Mouse (Mus musculus): ENCODE measurements around the gene Abca4. TPM values are rescaled to one million over a fixed set of nuclear protein-coding genes. Genes with fewer than 3 reads are reported as not detected.

Abca4 gene
- total RNA-seq, 2 experiments from 2014 or later: 0.92 to 1.4 TPM

- ATAC-seq (ENCODE audit: poor library complexity, severe bottlenecking): no peak
These were observed 109.8 kb downstream of the Abca4 start for GRCm38 (mm10) chr3:122154080-122154479.

GRCm38 (mm10) chr3:122159447-122159846 lies 115.2 kb downstream of the Abca4 start:
- no peak for ATAC-seq (ENCODE audit: poor library complexity, severe bottlenecking)

DNA sequence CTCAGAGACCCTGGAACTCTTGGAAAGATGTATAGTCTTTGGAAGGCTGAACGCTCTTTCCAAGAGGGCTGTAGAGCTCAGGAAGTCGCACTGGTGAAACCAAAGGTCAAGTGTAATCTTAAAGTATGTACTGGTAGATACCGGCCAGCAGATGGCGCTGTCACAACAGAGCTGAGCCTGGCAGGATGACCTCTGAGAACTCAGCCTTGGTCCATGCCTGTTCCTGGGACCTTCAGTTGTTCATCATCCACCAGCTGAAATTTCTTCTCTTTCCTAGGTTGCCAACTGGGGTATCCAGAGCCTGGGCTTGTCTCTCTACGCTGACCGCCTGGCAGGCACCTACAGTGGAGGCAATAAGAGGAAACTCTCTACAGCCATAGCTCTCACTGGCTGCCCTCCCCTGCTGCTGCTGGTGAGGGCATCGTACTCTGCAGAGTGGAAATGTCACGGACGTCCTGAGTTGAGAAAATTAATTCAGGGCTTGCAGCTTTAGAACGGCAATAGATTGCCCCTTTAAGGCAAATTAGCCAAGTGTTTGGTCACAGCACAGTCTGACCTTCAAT lies 125.5 kb downstream of the Abca4 start:
- peak; percentile 90 for ATAC-seq (ENCODE audit: poor library complexity, severe bottlenecking)

GRCm38 (mm10) chr3:122170621-122171309 lies 126.5 kb downstream of the Abca4 start:
- no peak for ATAC-seq (ENCODE audit: poor library complexity, severe bottlenecking)

GRCm38 (mm10) chr3:122173526-122174150 lies 129.4 kb downstream of the Abca4 start:
- no peak for ATAC-seq (ENCODE audit: poor library complexity, severe bottlenecking)

- ATAC-seq (ENCODE audit: poor library complexity, severe bottlenecking): no peak
These were observed 131.8 kb downstream of the Abca4 start for GRCm38 (mm10) chr3:122176018-122176417.

- no peak for ATAC-seq (ENCODE audit: poor library complexity, severe bottlenecking)
These were observed 132.6 kb downstream of the Abca4 start for GRCm38 (mm10) chr3:122176706-122177390.

DNA sequence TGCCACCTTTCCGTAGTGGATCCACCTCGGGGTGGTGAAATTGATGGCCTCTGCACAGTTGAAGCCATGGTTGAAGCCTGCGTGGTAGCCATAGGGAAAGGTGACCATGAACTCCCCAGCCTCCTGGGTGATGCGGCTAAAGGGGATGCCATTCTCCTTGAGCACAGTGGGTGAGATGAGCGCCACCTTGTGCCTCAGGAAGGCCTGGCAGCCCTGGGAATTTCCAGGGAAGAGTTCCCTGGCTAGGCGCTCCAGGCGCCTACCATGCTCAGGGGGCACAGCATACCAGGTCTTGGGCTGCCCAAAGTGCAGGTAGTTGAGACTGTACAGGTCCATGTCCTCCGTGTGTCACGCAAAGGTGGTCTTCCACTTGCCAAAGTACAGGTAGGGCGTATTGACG lies 139.9 kb downstream of the Abca4 start:
- ATAC-seq (ENCODE audit: poor library complexity, severe bottlenecking): no peak

GRCm38 (mm10) chr3:122186975-122187374 lies 142.7 kb downstream of the Abca4 start:
- no peak for ATAC-seq (ENCODE audit: poor library complexity, severe bottlenecking)

- ATAC-seq (ENCODE audit: poor library complexity, severe bottlenecking): no peak
These were observed 152.5 kb downstream of the Abca4 start for GRCm38 (mm10) chr3:122196621-122197298.

DNA sequence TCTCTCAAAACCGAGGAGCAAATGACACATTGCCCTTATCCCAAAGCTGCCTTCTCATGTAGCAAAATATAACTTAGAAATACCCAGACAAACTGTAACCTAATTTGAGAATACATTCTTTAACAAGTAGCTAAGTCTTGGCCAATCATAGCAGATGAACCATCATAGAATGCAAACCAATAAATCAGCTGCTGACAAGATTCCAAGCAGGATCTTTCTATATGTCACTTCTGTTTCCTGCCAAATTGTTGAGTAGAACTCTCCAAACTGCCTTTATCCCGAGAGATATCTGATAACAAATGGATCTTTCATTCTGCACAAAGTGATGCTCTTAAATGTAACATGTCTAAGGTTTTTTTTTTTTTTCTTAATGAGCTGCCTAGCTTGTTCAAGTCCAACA lies 154.3 kb downstream of the Abca4 start:
- no peak for ATAC-seq (ENCODE audit: poor library complexity, severe bottlenecking)

- peak; percentile 72 for ATAC-seq (ENCODE audit: poor library complexity, severe bottlenecking)
These were observed 154.7 kb downstream of the Abca4 start for GRCm38 (mm10) chr3:122198966-122199381.

DNA sequence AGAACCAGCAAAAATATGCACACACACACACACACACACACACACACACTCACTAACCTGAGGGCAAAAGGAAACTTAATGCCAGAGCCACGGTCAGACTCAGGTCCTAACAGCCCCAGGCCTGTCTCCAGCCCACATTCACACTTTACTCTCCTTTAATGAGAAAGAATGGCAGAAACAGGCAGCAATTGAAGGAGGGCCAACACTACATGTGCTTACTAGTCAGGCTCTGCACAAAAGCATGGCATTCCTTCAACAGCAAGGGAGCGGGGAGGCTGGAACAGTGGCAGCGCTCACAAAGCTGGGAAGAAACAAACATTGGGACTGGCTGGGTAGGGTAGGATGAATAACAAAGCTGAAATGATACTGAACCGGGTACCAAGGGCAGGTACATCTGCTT lies 155.4 kb downstream of the Abca4 start:
- ATAC-seq (ENCODE audit: poor library complexity, severe bottlenecking): no peak

- ATAC-seq (ENCODE audit: poor library complexity, severe bottlenecking): no peak
These were observed 155.8 kb downstream of the Abca4 start for GRCm38 (mm10) chr3:122200017-122200416.

- ATAC-seq (ENCODE audit: poor library complexity, severe bottlenecking): no peak
These were observed 156.2 kb downstream of the Abca4 start for GRCm38 (mm10) chr3:122200447-122200846.

- ATAC-seq (ENCODE audit: poor library complexity, severe bottlenecking): peak; percentile 36
These were observed 158.1 kb downstream of the Abca4 start for GRCm38 (mm10) chr3:122202307-122202732.

DNA sequence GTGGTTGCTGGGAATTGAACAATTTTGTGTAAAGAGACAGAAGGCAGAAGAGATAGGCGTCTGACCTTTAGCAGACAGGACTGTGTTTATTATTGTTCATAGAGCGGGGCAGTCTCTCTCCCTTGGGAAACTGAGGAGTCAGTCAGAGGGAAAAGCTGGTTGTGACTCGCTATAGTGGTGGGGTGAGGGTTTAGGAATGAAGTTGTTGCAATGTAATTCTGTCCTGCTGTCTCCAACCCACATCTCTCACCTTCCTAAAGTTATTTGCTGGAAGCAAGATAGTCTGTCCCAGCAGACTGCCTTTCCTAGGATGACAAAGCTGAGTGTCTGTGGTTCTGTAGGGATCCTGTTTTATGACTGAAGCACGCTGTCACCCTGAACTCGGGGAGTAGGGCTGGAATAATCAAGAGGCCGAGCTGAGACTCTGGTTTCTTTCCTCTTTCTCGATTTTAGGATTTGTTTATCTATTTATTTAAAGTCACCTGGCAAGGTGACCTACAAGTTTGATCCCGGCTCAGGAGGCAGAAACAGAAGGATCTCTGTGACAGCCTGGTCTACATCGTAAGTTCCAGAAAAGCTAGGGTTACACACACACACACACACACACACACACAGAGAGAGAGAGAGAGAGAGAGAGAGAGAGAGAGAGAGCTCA lies 159.6 kb downstream of the Abca4 start:
- no peak for ATAC-seq (ENCODE audit: poor library complexity, severe bottlenecking)

- ATAC-seq (ENCODE audit: poor library complexity, severe bottlenecking): no peak
These were observed 161.5 kb downstream of the Abca4 start for GRCm38 (mm10) chr3:122205753-122206152.

DNA sequence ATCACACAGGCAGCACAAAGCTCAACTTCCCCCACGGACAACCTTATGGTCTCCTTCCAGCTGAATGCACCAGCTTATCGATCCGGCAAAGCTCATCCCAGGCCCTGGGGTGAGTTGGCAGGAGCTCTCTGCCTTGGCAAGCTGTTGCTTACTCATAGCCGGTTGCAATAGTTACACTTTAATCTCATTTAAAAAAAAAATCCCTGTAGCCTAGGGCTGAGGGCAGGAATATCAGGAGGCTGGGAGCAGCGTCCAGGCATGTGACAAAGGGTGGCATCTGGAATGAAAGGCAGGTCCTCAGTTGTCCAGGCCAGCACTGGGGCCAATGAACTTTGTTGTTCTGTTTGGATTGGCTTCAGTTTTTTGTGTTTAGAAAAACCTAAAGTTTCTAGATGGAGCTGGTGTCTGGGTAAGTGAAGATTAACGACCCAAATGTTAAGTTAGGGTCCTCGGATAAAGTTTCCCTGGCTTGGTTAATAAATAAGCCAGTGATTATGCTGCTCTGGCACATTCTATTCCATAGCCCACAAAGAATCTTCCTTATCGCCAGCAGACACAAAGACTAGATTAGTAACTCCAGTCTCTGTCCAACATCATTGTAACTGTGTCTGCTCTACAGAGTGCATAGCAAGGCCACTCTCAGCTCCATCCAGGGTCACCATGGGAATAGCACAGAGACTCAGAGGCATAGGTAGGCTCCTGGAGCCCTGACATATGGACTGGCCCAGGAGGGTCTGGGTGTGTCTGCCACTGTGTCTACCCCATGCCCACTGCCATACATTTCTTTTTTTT lies 162.2 kb downstream of the Abca4 start:
- ATAC-seq (ENCODE audit: poor library complexity, severe bottlenecking): no peak

DNA sequence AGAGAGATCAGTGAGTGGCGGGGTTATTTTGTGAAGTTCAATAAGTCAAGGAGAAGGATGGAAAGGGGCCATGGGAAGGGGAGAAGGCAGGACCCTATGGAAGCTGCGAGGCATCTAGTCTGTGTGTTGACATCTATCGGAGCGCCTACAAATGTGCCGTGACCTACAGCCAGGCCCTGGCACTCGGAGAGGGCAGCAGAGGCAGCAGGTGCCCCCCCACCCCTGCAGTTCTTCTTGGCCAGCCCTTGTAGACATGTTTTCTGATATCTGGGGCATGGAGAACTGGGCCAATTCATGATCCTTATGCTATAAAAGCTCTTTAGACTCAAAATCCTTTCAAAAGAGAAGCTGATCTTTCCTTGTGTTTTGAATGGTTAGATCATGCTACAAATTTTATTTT lies 163.5 kb downstream of the Abca4 start:
- no peak for ATAC-seq (ENCODE audit: poor library complexity, severe bottlenecking)

Measured in megakaryocyte, adult 5-6 weeks (primary cell).